Mouse (Mus musculus) neural tube, embryonic 13.5 days (tissue): ENCODE results near the gene Tmem136. TPM values are rescaled to one million over a fixed set of nuclear protein-coding genes. Genes with fewer than 3 reads are reported as not detected.

ENCODE experiments used
- ATAC-seq: fragments of 200-750 bp; cut with Nextera tagmentation; 2 replicates; pipeline ENCODE4 v1.8.0; 2017; ENCODE audit warnings: low read depth, mild to moderate bottlenecking, moderate TSS enrichment, moderate library complexity
- H3K27ac ChIP-seq: fragments of 300-500 bp; sonication (generic); replicated peaks from 2 replicates; pipeline ENCODE4 v1.5.1; 2015; ENCODE audit warnings: moderate library complexity, mild to moderate bottlenecking, inconsistent platforms
- H3K27me3 ChIP-seq: fragments of 300-500 bp; sonication (generic); 2 replicates; pipeline ENCODE4 v1.6.1; 2015; ENCODE audit warnings: mild to moderate bottlenecking, inconsistent platforms
- H3K36me3 ChIP-seq: fragments of 300-500 bp; sonication (generic); 2 replicates; pipeline ENCODE4 v1.6.1; 2015; ENCODE audit warnings: mild to moderate bottlenecking, inconsistent platforms
- H3K4me1 ChIP-seq: fragments of 300-500 bp; sonication (generic); replicated peaks from 2 replicates; pipeline ENCODE4 v1.6.1; 2015; ENCODE audit warnings: inconsistent platforms
- H3K4me2 ChIP-seq: fragments of 300-500 bp; sonication (generic); 2 replicates; pipeline ENCODE4 v1.6.1; 2015; ENCODE audit warnings: inconsistent platforms, mild to moderate bottlenecking, moderate library complexity
- H3K4me3 ChIP-seq: fragments of 300-500 bp; sonication (generic); 2 replicates; pipeline ENCODE4 v1.5.1; 2015; ENCODE audit warnings: mild to moderate bottlenecking, inconsistent platforms
- H3K9ac ChIP-seq: fragments of 300-500 bp; sonication (generic); 2 replicates; pipeline ENCODE4 v1.6.1; 2015; ENCODE audit warnings: moderate library complexity, mild to moderate bottlenecking, inconsistent platforms
- H3K9me3 ChIP-seq: fragments of 300-500 bp; sonication (generic); 2 replicates; pipeline ENCODE4 v1.6.1; 2016; ENCODE audit warnings: inconsistent platforms
- WGBS: fragments of 180-500 bp; shearing (Covaris S2); methylation state at CpG from one replicate; pipeline ENCODE4 v1.1.7; 2015; 5-methylcytosine and 5-hydroxymethylcytosine counted together
- polyA plus RNA-seq: library from polyadenylated mRNA; unstranded; fragments of >200 nt; fragmentation: Nextera tagmentation; extraction: Ambion mirVana; gene quantifications from 2 replicates; pipeline ENCODE4 v1.2.1, GENCODE M21; 2015

Tmem136 gene
- polyA plus RNA-seq, 1 experiment from 2014 or later = 12.9 TPM

GRCm38 (mm10) chr9:43107187-43107517 is 9.2 kb downstream of the Tmem136 start, which contains the start of gene Arhgef12:
TSS of gene Arhgef12 (minus strand) at chr9:43107239.
- H3K4me2 ChIP-seq = peak within 1 kb of the TSS; percentile 97
- no peak for ATAC-seq
- H3K36me3 ChIP-seq = peaks cover 21% of the 10 kb centered on the region
- H3K27me3 ChIP-seq = no peaks in the 10 kb centered on the region
- H3K27ac ChIP-seq = peak within 1 kb of the TSS; percentile 91
- peak within 1 kb of the TSS; percentile 97 for H3K9ac ChIP-seq
- H3K4me1 ChIP-seq = peaks cover 39% of the 10 kb centered on the region
- peak within 1 kb of the TSS; percentile 90 for H3K4me3 ChIP-seq
- 36% methylated on average over 10 of the region's 10 CpGs for WGBS
- H3K9me3 ChIP-seq = no peaks in the 10 kb centered on the region

GRCm38 (mm10) chr9:43106426-43107186 is 9.8 kb downstream of the Tmem136 start:
- Histone ChIP-seq H3K9me3 (no peaks in the 10 kb centered on the region), H3K4me2 (peak overlapping the region; percentile 97), H3K27ac (peak overlapping the region; percentile 91), H3K36me3 (peaks cover 16% of the 10 kb centered on the region), H3K4me3 (peak overlapping the region; percentile 90), H3K4me1 (peaks cover 45% of the 10 kb centered on the region), H3K27me3 (no peaks in the 10 kb centered on the region), H3K9ac (peak overlapping the region; percentile 97)
- ATAC-seq = peak; percentile 49
- 18% methylated on average over 22 of the region's 22 CpGs for WGBS

- Histone ChIP-seq H3K9ac (peak overlapping the region; percentile 97), H3K27me3 (no peaks in the 10 kb centered on the region), H3K36me3 (peaks cover 8% of the 10 kb centered on the region), H3K27ac (peak overlapping the region; percentile 91), H3K4me1 (peaks cover 45% of the 10 kb centered on the region), H3K4me2 (peak overlapping the region; percentile 97), H3K4me3 (peak overlapping the region; percentile 90), H3K9me3 (no peaks in the 10 kb centered on the region)
- WGBS = under 1% methylated on average over 71 of the region's 91 CpGs
- ATAC-seq = peak; percentile 89
Observed at GRCm38 (mm10) chr9:43105664-43106361, 10.6 kb downstream of the Tmem136 start.

GRCm38 (mm10) chr9:43104873-43105663 is 11.3 kb downstream of the Tmem136 start:
- ATAC-seq = no peak
- Histone ChIP-seq H3K4me1 (peaks cover 45% of the 10 kb centered on the region), H3K4me3 (peak overlapping the region; percentile 90), H3K27ac (peak overlapping the region; percentile 91), H3K36me3 (peaks cover under 1% of the 10 kb centered on the region; the same call in 1 of the 2 replicates), H3K27me3 (no peaks in the 10 kb centered on the region), H3K4me2 (peak overlapping the region; percentile 97), H3K9me3 (no peaks in the 10 kb centered on the region), H3K9ac (peak overlapping the region; percentile 97)
- 0% methylated on average over 25 of the region's 40 CpGs for WGBS

GRCm38 (mm10) chr9:43104526-43104872 is 11.9 kb downstream of the Tmem136 start:
- Histone ChIP-seq H3K4me2 (peak overlapping the region; percentile 97), H3K4me3 (peak overlapping the region; percentile 90), H3K9me3 (no peaks in the 10 kb centered on the region), H3K4me1 (peaks cover 48% of the 10 kb centered on the region), H3K27ac (no peak overlapping the region; the same call in 1 of the 2 replicates), H3K9ac (peak overlapping the region; percentile 97), H3K36me3 (no peaks in the 10 kb centered on the region), H3K27me3 (no peaks in the 10 kb centered on the region)
- no peak for ATAC-seq
- 2% methylated on average over 4 of the region's 4 CpGs for WGBS

GRCm38 (mm10) chr9:43103675-43104299 is 12.6 kb downstream of the Tmem136 start:
- 39% methylated on average over 4 of the region's 4 CpGs for WGBS
- H3K4me3 ChIP-seq = peak overlapping the region; percentile 90
- H3K9ac ChIP-seq = peak overlapping the region; percentile 97; the same call in 1 of the 2 replicates

GRCm38 (mm10) chr9:43102931-43103330 is 13.4 kb downstream of the Tmem136 start:
- Histone ChIP-seq H3K4me1 (peaks cover 54% of the 10 kb centered on the region), H3K27ac (no peak overlapping the region), H3K9me3 (no peaks in the 10 kb centered on the region), H3K4me2 (peak overlapping the region; percentile 97), H3K9ac (peak overlapping the region; percentile 49), H3K36me3 (no peaks in the 10 kb centered on the region), H3K4me3 (peak overlapping the region; percentile 19), H3K27me3 (no peaks in the 10 kb centered on the region)
- no peak for ATAC-seq
- WGBS = 94% methylated on average over 2 of the region's 2 CpGs

More at GRCm38 (mm10) chr9:43103675-43104299, 12.6 kb downstream of the Tmem136 start:
- Histone ChIP-seq H3K27me3 (no peaks in the 10 kb centered on the region), H3K36me3 (no peaks in the 10 kb centered on the region), H3K27ac (no peak overlapping the region), H3K4me1 (peaks cover 51% of the 10 kb centered on the region), H3K9me3 (no peaks in the 10 kb centered on the region), H3K4me2 (peak overlapping the region; percentile 97)
- ATAC-seq = no peak

GRCm38 (mm10) chr9:43101936-43102595 is 14.3 kb downstream of the Tmem136 start:
- Histone ChIP-seq H3K27ac (no peak overlapping the region), H3K36me3 (no peaks in the 10 kb centered on the region), H3K4me1 (peaks cover 54% of the 10 kb centered on the region), H3K4me2 (peak overlapping the region; percentile 97), H3K9ac (no peak overlapping the region), H3K9me3 (no peaks in the 10 kb centered on the region), H3K27me3 (no peaks in the 10 kb centered on the region), H3K4me3 (no peak overlapping the region)
- 78% methylated on average over 8 of the region's 8 CpGs for WGBS
- no peak for ATAC-seq

- Histone ChIP-seq H3K27ac (no peak overlapping the region), H3K9ac (no peak overlapping the region), H3K4me2 (0 out of 2 replicates have a peak overlapping the region, but pooled peaks have one; percentile 3), H3K4me3 (no peak overlapping the region), H3K4me1 (peaks cover 38% of the 10 kb centered on the region), H3K27me3 (no peaks in the 10 kb centered on the region), H3K36me3 (no peaks in the 10 kb centered on the region), H3K9me3 (no peaks in the 10 kb centered on the region)
- 33% methylated on average over 4 of the region's 4 CpGs for WGBS
- ATAC-seq = no peak
Observed at GRCm38 (mm10) chr9:43098922-43099321, 17.4 kb downstream of the Tmem136 start.

GRCm38 (mm10) chr9:43097801-43098557 is 18.4 kb downstream of the Tmem136 start:
- WGBS = 95% methylated on average over 3 of the region's 3 CpGs
- peaks cover 33% of the 10 kb centered on the region for H3K4me1 ChIP-seq

GRCm38 (mm10) chr9:43096337-43096736 is 20.0 kb downstream of the Tmem136 start:
- Histone ChIP-seq H3K27ac (no peak overlapping the region), H3K4me2 (no peak overlapping the region), H3K4me1 (peaks cover 19% of the 10 kb centered on the region), H3K36me3 (no peaks in the 10 kb centered on the region), H3K4me3 (no peak overlapping the region), H3K27me3 (no peaks in the 10 kb centered on the region), H3K9ac (no peak overlapping the region), H3K9me3 (no peaks in the 10 kb centered on the region)
- no peak for ATAC-seq

More at GRCm38 (mm10) chr9:43097801-43098557, 18.4 kb downstream of the Tmem136 start:
- no peaks in the 10 kb centered on the region for H3K9me3 ChIP-seq
- no peak overlapping the region for H3K4me2 ChIP-seq
- H3K4me3 ChIP-seq = no peak overlapping the region
- ATAC-seq = no peak
- no peak overlapping the region for H3K9ac ChIP-seq
- no peak overlapping the region for H3K27ac ChIP-seq
- no peaks in the 10 kb centered on the region for H3K36me3 ChIP-seq
- no peaks in the 10 kb centered on the region for H3K27me3 ChIP-seq
